Mouse (Mus musculus) liver, embryonic 14.5 days (tissue): ENCODE measurements at regions not wholly inside any gene's neighbourhood (a gene's known extent, or its start where the extent isn't known, plus 50 kb on each side); places are given as distances from the start of the nearest gene placed in this dataset.

Experiments used
- CTCF ChIP-seq: IDR thresholded peaks from 2 replicates; pipeline ENCODE4 v1.5.1; 2016; ENCODE audit warnings: antibody characterized with exemption, low read depth, control low read depth
- EP300 ChIP-seq: IDR thresholded peaks from 2 replicates; pipeline ENCODE4 v1.6.1; 2016; ENCODE audit warnings: antibody characterized with exemption, low read depth

GRCm38 (mm10) chr3:134612298-134612616 lies 216.6 kb upstream of the Tacr3 start:
- no peak for TF ChIP-seq EP300
- no peak for TF ChIP-seq CTCF
